Mouse (Mus musculus): Measurements from ENCODE around the gene Taf15.

- TF ChIP-seq CTCF (IDR thresholded peaks at IDR 0.05; ENCODE audit: control insufficient read depth, insufficient read depth, insufficient read length) (no peak), MYOG (IDR thresholded peaks at IDR 0.05; ENCODE audit: control insufficient read depth, extremely low read depth, insufficient read length) (no peak), MAX (IDR thresholded peaks at IDR 0.05) (no peak), FOSL1 (IDR thresholded peaks at IDR 0.05; ENCODE audit: insufficient read depth, low read length, poor library complexity, severe bottlenecking) (no peak)
Observed at GRCm38 (mm10) chr11:83473235-83474016, 540 bp downstream of the Taf15 start.
